Mouse (Mus musculus) limb, embryonic 11.5 days (tissue): Measurements from ENCODE around the gene Mtx3. TPM values are rescaled to one million over a fixed set of nuclear protein-coding genes. Genes with fewer than 3 reads are reported as not detected.
A peak's percentile ranks its signal among the peaks of the same experiment; 100 is the strongest.

Experiments
- ATAC-seq: fragments of 200-750 bp; cut with Nextera tagmentation; 2 replicates; pipeline ENCODE4 v1.8.0; 2017; ENCODE audit warnings: low read depth; ENCODE audit not compliant: insufficient number of reproducible peaks, low FRiP score, low TSS enrichment
- DNase-seq: peaks from one replicate; pipeline ENCODE4 v3.0.0-alpha.2; 2015; ENCODE audit warnings: low spot score
- H3K27ac ChIP-seq: fragments of 300-500 bp; sonication (generic); replicated peaks from 2 replicates; pipeline ENCODE4 v1.5.1; 2014; ENCODE audit warnings: low read depth, mild to moderate bottlenecking, low read length
- H3K27me3 ChIP-seq: fragments of 300-500 bp; sonication (generic); 2 replicates; pipeline ENCODE4 v1.6.1; 2014; ENCODE audit warnings: mild to moderate bottlenecking, low read length, mixed read lengths; ENCODE audit not compliant: control insufficient read depth, insufficient read depth
- H3K36me3 ChIP-seq: fragments of 300-500 bp; sonication (generic); 2 replicates; pipeline ENCODE4 v1.6.1; 2014; ENCODE audit warnings: mild to moderate bottlenecking, low read length, moderate library complexity, mixed read lengths; ENCODE audit not compliant: control insufficient read depth, insufficient read depth
- H3K4me1 ChIP-seq: fragments of 300-500 bp; sonication (generic); 2 replicates; pipeline ENCODE4 v1.6.1; 2014; ENCODE audit warnings: low read length, mixed read lengths; ENCODE audit not compliant: control insufficient read depth, insufficient read depth
- H3K4me2 ChIP-seq: fragments of 300-500 bp; sonication (generic); 2 replicates; pipeline ENCODE4 v1.6.1; 2014; ENCODE audit warnings: low read depth, mild to moderate bottlenecking, moderate library complexity; ENCODE audit not compliant: severe bottlenecking
- H3K4me3 ChIP-seq: fragments of 300-500 bp; sonication (generic); 2 replicates; pipeline ENCODE4 v1.5.1; 2014; ENCODE audit warnings: low read depth, low read length
- H3K9ac ChIP-seq: fragments of 300-500 bp; sonication (generic); 2 replicates; pipeline ENCODE4 v1.6.1; 2014; ENCODE audit warnings: mild to moderate bottlenecking, low read length
- H3K9me3 ChIP-seq: fragments of 300-500 bp; sonication (generic); 2 replicates; pipeline ENCODE4 v1.6.1; 2016; ENCODE audit warnings: low read length; ENCODE audit not compliant: control insufficient read depth
- WGBS: fragments of 180-500 bp; shearing (Covaris S2); extraction: QIAGEN DNeasy Blood & Tissue Kit; methylation state at CpG from one replicate; pipeline ENCODE4 v1.1.7; 2014; 5-methylcytosine and 5-hydroxymethylcytosine counted together
- polyA plus RNA-seq: library from polyadenylated mRNA; unstranded; fragments of >200 nt; fragmentation: Nextera tagmentation; extraction: Ambion mirVana; gene quantifications from 2 replicates; pipeline ENCODE4 v1.2.1, GENCODE M21; 2014

Gene Mtx3
- polyA plus RNA-seq, 1 experiment from 2014 or later = 6.4 TPM

- H3K9me3 ChIP-seq = no peaks in the 10 kb centered on the region
- H3K4me2 ChIP-seq = no peak overlapping the region
- ATAC-seq (peak; percentile 77; the same call in 1 of the 2 replicates), DNase-seq (peak; percentile 75)
- no peak overlapping the region for H3K9ac ChIP-seq
- no peaks in the 10 kb centered on the region for H3K36me3 ChIP-seq
- H3K4me3 ChIP-seq = no peak overlapping the region
- H3K27ac ChIP-seq = no peak overlapping the region
- no peaks in the 10 kb centered on the region for H3K27me3 ChIP-seq
- 0 out of 2 replicates have a peak, but pooled peaks cover 2% of the 10 kb centered on the region for H3K4me1 ChIP-seq
- 21% methylated on average over 6 of the region's 6 CpGs for WGBS
These were observed 54.5 kb downstream of the Mtx3 start for GRCm38 (mm10) chr13:92899087-92899486.

GRCm38 (mm10) chr13:92903291-92903690 lies 58.7 kb downstream of the Mtx3 start:
- no peak overlapping the region for H3K27ac ChIP-seq
- 0 out of 2 replicates have a peak, but pooled peaks cover 2% of the 10 kb centered on the region for H3K4me1 ChIP-seq
- H3K36me3 ChIP-seq = no peaks in the 10 kb centered on the region

GRCm38 (mm10) chr13:92905944-92906343 lies 61.4 kb downstream of the Mtx3 start:
- H3K36me3 ChIP-seq = no peaks in the 10 kb centered on the region
- H3K9ac ChIP-seq = no peak overlapping the region
- H3K27ac ChIP-seq = no peak overlapping the region
- no peaks in the 10 kb centered on the region for H3K27me3 ChIP-seq
- ATAC-seq (no peak), DNase-seq (no peak)
- H3K4me2 ChIP-seq = no peak overlapping the region
- H3K9me3 ChIP-seq = no peaks in the 10 kb centered on the region
- H3K4me3 ChIP-seq = no peak overlapping the region
- no peaks in the 10 kb centered on the region for H3K4me1 ChIP-seq
- 84% methylated on average over 5 of the region's 5 CpGs for WGBS

More at GRCm38 (mm10) chr13:92903291-92903690, 58.7 kb downstream of the Mtx3 start:
- ATAC-seq = no peak
- H3K4me3 ChIP-seq = no peak overlapping the region
- no peaks in the 10 kb centered on the region for H3K9me3 ChIP-seq
- DNase-seq = no peak
- H3K9ac ChIP-seq = no peak overlapping the region
- no peak overlapping the region for H3K4me2 ChIP-seq
- WGBS = 63% methylated on average over 4 of the region's 4 CpGs
- H3K27me3 ChIP-seq = no peaks in the 10 kb centered on the region

- Histone ChIP-seq H3K27me3 (no peaks in the 10 kb centered on the region), H3K4me2 (no peak overlapping the region), H3K9ac (no peak overlapping the region), H3K4me1 (no peaks in the 10 kb centered on the region), H3K4me3 (no peak overlapping the region), H3K9me3 (no peaks in the 10 kb centered on the region), H3K27ac (no peak overlapping the region), H3K36me3 (no peaks in the 10 kb centered on the region)
- DNase-seq (no peak), ATAC-seq (no peak)
- WGBS = 40% methylated on average over 5 of the region's 5 CpGs
These were observed 62.8 kb downstream of the Mtx3 start for GRCm38 (mm10) chr13:92907366-92907765.

Other genes starting within 250 kb of the Mtx3 start
- gene Serinc5, start 233.7 kb upstream of the Mtx3 start, polyA plus RNA-seq = 7.0 and 7.4 TPM in 2 replicates
- gene Thbs4, start 49.9 kb upstream of the Mtx3 start, polyA plus RNA-seq = 0.61 and 0.72 TPM in 2 replicates